Mouse (Mus musculus) midbrain, postnatal 0 days (tissue): Measurements from ENCODE around the gene Tecta. TPM values are rescaled to one million over a fixed set of nuclear protein-coding genes. Genes with fewer than 3 reads are reported as not detected.

Source experiments
- ATAC-seq: fragments of 200-750 bp; cut with Nextera tagmentation; 2 replicates; pipeline ENCODE4 v1.8.0; 2017; ENCODE audit warnings: moderate number of reproducible peaks, mild to moderate bottlenecking, moderate TSS enrichment, moderate library complexity; ENCODE audit not compliant: low FRiP score
- DNase-seq: peaks from one replicate; pipeline ENCODE4 v3.0.0-alpha.2; 2015; ENCODE audit warnings: low spot score
- H3K27ac ChIP-seq: fragments of 300-500 bp; sonication (generic); 2 replicates; pipeline ENCODE4 v1.5.1; 2014; ENCODE audit warnings: low read depth, mild to moderate bottlenecking, low read length, mixed read lengths
- H3K27me3 ChIP-seq: fragments of 300-500 bp; sonication (generic); 2 replicates; pipeline ENCODE4 v1.6.1; 2014; ENCODE audit warnings: low read length, control low read depth, mixed read lengths; ENCODE audit not compliant: insufficient read depth
- H3K36me3 ChIP-seq: fragments of 300-500 bp; sonication (generic); 2 replicates; pipeline ENCODE4 v1.6.1; 2014; ENCODE audit warnings: low read length, control low read depth, mixed read lengths; ENCODE audit not compliant: insufficient read depth
- H3K4me1 ChIP-seq: fragments of 300-500 bp; sonication (generic); 2 replicates; pipeline ENCODE4 v1.6.1; 2014; ENCODE audit warnings: mild to moderate bottlenecking, control low read depth, antibody characterized with exemption, low read length, mixed read lengths; ENCODE audit not compliant: insufficient read depth
- H3K4me2 ChIP-seq: fragments of 300-500 bp; sonication (generic); 2 replicates; pipeline ENCODE4 v1.6.1; 2014; ENCODE audit warnings: low read depth, mild to moderate bottlenecking, low read length, mixed read lengths; ENCODE audit not compliant: poor library complexity, severe bottlenecking
- H3K4me3 ChIP-seq: fragments of 300-500 bp; sonication (generic); 2 replicates; pipeline ENCODE4 v1.5.1; 2014; ENCODE audit warnings: low read depth, mild to moderate bottlenecking, low read length, moderate library complexity
- H3K9ac ChIP-seq: fragments of 300-500 bp; sonication (generic); replicated peaks from 2 replicates; pipeline ENCODE4 v1.6.1; 2014; ENCODE audit warnings: mild to moderate bottlenecking, low read length, moderate library complexity, mixed read lengths; ENCODE audit not compliant: poor library complexity, severe bottlenecking
- H3K9me3 ChIP-seq: fragments of 300-500 bp; sonication (generic); 2 replicates; pipeline ENCODE4 v1.6.1; 2016; ENCODE audit warnings: low read length, control low read depth
- CTCF ChIP-seq: IDR thresholded peaks from 2 replicates; pipeline ENCODE4 v1.5.1; 2016; ENCODE audit warnings: antibody characterized with exemption, mild to moderate bottlenecking
- WGBS: fragments of 180-500 bp; shearing (Covaris S2); extraction: QIAGEN DNeasy Blood & Tissue Kit; methylation state at CpG from one replicate; pipeline ENCODE4 v1.1.7; 2014; 5-methylcytosine and 5-hydroxymethylcytosine counted together
- polyA plus RNA-seq: library from polyadenylated mRNA; unstranded; fragments of >200 nt; fragmentation: Nextera tagmentation; extraction: Ambion mirVana; gene quantifications from 2 replicates; pipeline ENCODE4 v1.2.1, GENCODE M21; 2015
- total RNA-seq: library from RNA; depleted of rRNA; stranded (reverse); fragments of >200 nt; gene quantifications from 2 replicates; pipeline ENCODE4 v1.2.3, GENCODE M21; 2014

Tecta gene
- total and polyA plus RNA-seq, 2 experiments from 2014 or later = 0.33 to 0.84 TPM

DNA sequence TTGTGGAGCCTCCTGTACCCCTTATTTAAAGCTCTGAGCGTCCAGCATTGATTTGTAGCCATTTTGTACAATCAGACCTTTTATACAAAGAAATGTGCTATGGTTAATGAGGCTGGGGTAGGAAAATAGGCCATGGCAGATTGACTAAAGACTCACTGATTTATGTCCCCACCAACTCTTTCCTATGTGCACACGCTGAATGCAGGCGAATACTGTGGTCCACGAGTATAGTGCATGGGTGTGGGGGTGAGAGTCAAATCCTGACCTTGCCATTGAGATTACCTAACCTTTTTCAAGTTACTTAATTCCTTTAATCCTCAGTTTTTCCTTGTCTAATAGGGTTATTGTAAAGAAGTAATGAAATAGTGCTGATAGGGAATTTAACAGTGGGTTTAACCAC is 42.1 kb downstream of the Tecta start:
- Histone ChIP-seq H3K9ac (no peak overlapping the region), H3K4me3 (no peak overlapping the region), H3K4me1 (no peaks in the 10 kb centered on the region), H3K4me2 (no peak overlapping the region), H3K36me3 (no peaks in the 10 kb centered on the region), H3K27ac (no peak overlapping the region), H3K9me3 (no peaks in the 10 kb centered on the region), H3K27me3 (no peaks in the 10 kb centered on the region)
- ATAC-seq = no peak
- 75% methylated on average over 4 of the region's 4 CpGs for WGBS
- TF ChIP-seq CTCF = no peak
- DNase-seq = no peak

GRCm38 (mm10) chr9:42354871-42355270 is 44.9 kb downstream of the Tecta start:
- ATAC-seq (no peak), DNase-seq (no peak)
- Histone ChIP-seq H3K36me3 (no peaks in the 10 kb centered on the region), H3K9ac (no peak overlapping the region), H3K27me3 (no peaks in the 10 kb centered on the region), H3K4me2 (no peak overlapping the region), H3K4me1 (no peaks in the 10 kb centered on the region; the same call in 1 of the 2 replicates), H3K9me3 (no peaks in the 10 kb centered on the region), H3K27ac (no peak overlapping the region), H3K4me3 (no peak overlapping the region)
- WGBS = 93% methylated on average over 1 of the region's 1 CpGs
- TF ChIP-seq CTCF = no peak

DNA sequence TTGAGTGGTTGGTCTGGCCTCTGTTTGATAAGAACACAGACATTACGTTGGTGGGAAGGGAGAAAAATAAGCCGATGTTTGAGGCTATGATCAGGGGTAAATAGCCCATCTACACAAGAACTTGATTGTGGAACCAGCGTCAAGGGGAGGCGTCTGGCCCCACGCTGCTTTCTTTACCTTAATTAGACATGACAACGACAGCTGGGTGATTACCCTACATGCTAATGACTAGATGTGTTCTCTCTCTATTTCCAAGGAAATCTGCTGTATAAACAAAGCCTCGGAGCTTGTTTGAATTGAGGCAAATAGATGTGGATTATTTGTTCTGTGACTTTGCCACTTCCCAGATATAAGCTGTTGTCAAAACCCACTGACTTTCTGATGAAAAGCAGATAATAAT is 49.9 kb downstream of the Tecta start:
- Histone ChIP-seq H3K4me2 (no peak overlapping the region), H3K4me1 (no peaks in the 10 kb centered on the region; the same call in 1 of the 2 replicates), H3K27me3 (no peaks in the 10 kb centered on the region; the same call in 1 of the 2 replicates), H3K36me3 (no peaks in the 10 kb centered on the region), H3K27ac (no peak overlapping the region), H3K4me3 (no peak overlapping the region), H3K9ac (no peak overlapping the region), H3K9me3 (no peaks in the 10 kb centered on the region)
- 25% methylated on average over 7 of the region's 7 CpGs for WGBS
- ATAC-seq = no peak
- no peak for TF ChIP-seq CTCF
- DNase-seq = peak; percentile 59

GRCm38 (mm10) chr9:42346297-42346696 is 53.4 kb downstream of the Tecta start:
- H3K9me3 ChIP-seq = no peaks in the 10 kb centered on the region
- H3K9ac ChIP-seq = no peak overlapping the region
- H3K27me3 ChIP-seq = no peaks in the 10 kb centered on the region; the same call in 1 of the 2 replicates
- H3K4me2 ChIP-seq = no peak overlapping the region
- no peaks in the 10 kb centered on the region for H3K36me3 ChIP-seq
- no peak for ATAC-seq
- DNase-seq = no peak
- no peak for TF ChIP-seq CTCF
- H3K4me1 ChIP-seq = no peaks in the 10 kb centered on the region; the same call in 1 of the 2 replicates
- no peak overlapping the region for H3K4me3 ChIP-seq
- no peak overlapping the region for H3K27ac ChIP-seq

DNA sequence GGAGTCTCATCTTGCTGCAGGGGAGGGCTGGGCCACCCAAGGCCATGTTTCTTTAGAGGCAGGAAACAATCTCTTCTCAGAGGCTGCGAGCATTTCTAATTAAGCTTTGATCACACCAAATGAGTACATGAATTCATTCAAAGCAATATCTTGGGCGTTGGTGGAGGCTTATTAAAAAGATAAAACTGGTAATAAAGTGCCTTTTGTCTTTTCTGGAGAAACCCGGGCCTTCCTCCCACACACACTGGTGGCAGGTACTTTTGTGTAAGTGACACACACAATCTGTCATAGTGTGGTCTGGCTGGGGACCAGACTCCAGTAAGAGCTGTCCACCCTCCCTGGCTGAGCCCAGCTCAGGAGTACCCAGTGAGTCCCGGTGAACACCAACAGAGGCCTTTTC is 60.6 kb downstream of the Tecta start:
- TF ChIP-seq CTCF = no peak
- Histone ChIP-seq H3K4me3 (no peak overlapping the region), H3K9me3 (no peaks in the 10 kb centered on the region), H3K4me2 (no peak overlapping the region), H3K4me1 (no peaks in the 10 kb centered on the region), H3K27ac (no peak overlapping the region), H3K36me3 (no peaks in the 10 kb centered on the region), H3K9ac (no peak overlapping the region), H3K27me3 (no peaks in the 10 kb centered on the region)
- no peak for DNase-seq
- no peak for ATAC-seq
- 51% methylated on average over 4 of the region's 4 CpGs for WGBS

DNA sequence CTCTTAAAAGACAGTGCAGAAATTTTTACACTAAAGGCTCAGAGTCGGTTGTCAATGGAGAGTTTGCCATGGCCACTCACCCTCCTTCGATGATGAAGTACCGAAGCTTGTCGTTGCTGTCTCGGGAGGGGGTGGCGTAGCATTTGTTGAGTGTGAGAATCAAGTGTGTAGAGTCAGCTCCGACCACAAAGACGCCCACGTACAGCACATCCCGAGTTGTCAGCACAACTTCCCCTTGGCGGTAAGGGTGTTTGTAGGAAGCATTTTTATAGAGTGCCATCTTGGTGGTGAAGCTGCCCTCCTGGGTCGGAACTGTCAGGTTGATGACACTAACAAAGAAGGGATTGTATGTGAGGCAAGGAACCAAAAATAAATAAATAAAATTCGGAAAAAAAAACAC is 62.7 kb downstream of the Tecta start:
- Histone ChIP-seq H3K36me3 (no peaks in the 10 kb centered on the region), H3K4me1 (no peaks in the 10 kb centered on the region), H3K9me3 (no peaks in the 10 kb centered on the region), H3K9ac (no peak overlapping the region), H3K27me3 (no peaks in the 10 kb centered on the region), H3K4me2 (no peak overlapping the region), H3K4me3 (no peak overlapping the region), H3K27ac (no peak overlapping the region)
- WGBS = 84% methylated on average over 13 of the region's 13 CpGs
- TF ChIP-seq CTCF = no peak
- no peak for ATAC-seq
- no peak for DNase-seq
